Mouse (Mus musculus) embryonic fibroblast, embryonic 13.5 days (primary cell): ENCODE results near the gene Rab5c.

Experiments used
- CTCF ChIP-seq: IDR thresholded peaks from 2 replicates; pipeline ENCODE4 v1.5.1; 2011; ENCODE audit warnings: mild to moderate bottlenecking, control low read depth, low read length, moderate library complexity, borderline replicate concordance; ENCODE audit not compliant: insufficient read depth
- POLR2A ChIP-seq: IDR thresholded peaks from 2 replicates; pipeline ENCODE4 v1.6.1; 2011; ENCODE audit warnings: low read depth, mild to moderate bottlenecking, control low read depth, low read length, moderate library complexity

- TF ChIP-seq POLR2A (no peak), CTCF (no peak)
Measured at GRCm38 (mm10) chr11:100690389-100690788, 47.6 kb downstream of the Rab5c start.
